Mouse (Mus musculus) heart, embryonic 14.5 days (tissue): Measurements from ENCODE around the gene Frmpd1. TPM values are rescaled to one million over a fixed set of nuclear protein-coding genes. Genes with fewer than 3 reads are reported as not detected.

Source experiments
- ATAC-seq: fragments of 200-750 bp; cut with Nextera tagmentation; 2 replicates; pipeline ENCODE4 v1.8.0; 2017; ENCODE audit warnings: low read depth, moderate TSS enrichment; ENCODE audit not compliant: insufficient number of reproducible peaks, insufficient read depth, low FRiP score
- H3K27ac ChIP-seq, 2 experiments: fragments of 200-500 bp in 1 of 2; fragments of 300-500 bp in 1 of 2; sonication (generic) in 1 of 2; replicated peaks in 1 of 2; 2 replicates each; pipeline ENCODE4 v1.5.1; 2012 to 2014; ENCODE audit warnings: low read depth in 2 of 2, low read length in 2 of 2, control low read depth in 1 of 2, mild to moderate bottlenecking in 1 of 2, mixed read lengths in 1 of 2; ENCODE audit not compliant: control insufficient read depth in 1 of 2, insufficient read depth in 1 of 2
- H3K27me3 ChIP-seq: fragments of 300-500 bp; sonication (generic); 2 replicates; pipeline ENCODE4 v1.6.1; 2014; ENCODE audit warnings: mild to moderate bottlenecking, low read length, control low read depth; ENCODE audit not compliant: control insufficient read depth, insufficient read depth
- H3K36me3 ChIP-seq: fragments of 300-500 bp; sonication (generic); 2 replicates; pipeline ENCODE4 v1.6.1; 2014; ENCODE audit warnings: mild to moderate bottlenecking, control low read depth, low read length, mixed read lengths; ENCODE audit not compliant: control insufficient read depth, insufficient read depth
- H3K4me1 ChIP-seq, 2 experiments: fragments of 200-500 bp in 1 of 2; fragments of 300-500 bp in 1 of 2; sonication (generic) in 1 of 2; 2 replicates each; pipeline ENCODE4 v1.6.1; 2012 to 2014; ENCODE audit warnings: low read length in 2 of 2, control low read depth in 1 of 2, mixed read lengths in 1 of 2; ENCODE audit not compliant: control insufficient read depth in 2 of 2, insufficient read depth in 2 of 2
- H3K4me2 ChIP-seq: fragments of 300-500 bp; sonication (generic); 2 replicates; pipeline ENCODE4 v1.6.1; 2014; ENCODE audit warnings: mild to moderate bottlenecking, low read length
- H3K4me3 ChIP-seq, 2 experiments: fragments of 200-500 bp in 1 of 2; fragments of 300-500 bp in 1 of 2; sonication (generic) in 1 of 2; 2 replicates each; pipeline ENCODE4 v1.5.1; 2012 to 2014; ENCODE audit warnings: low read length in 2 of 2, mild to moderate bottlenecking in 2 of 2, control low read depth in 1 of 2, low read depth in 1 of 2, moderate library complexity in 1 of 2; ENCODE audit not compliant: control insufficient read depth in 1 of 2, insufficient read depth in 1 of 2
- H3K9ac ChIP-seq: fragments of 300-500 bp; sonication (generic); 2 replicates; pipeline ENCODE4 v1.6.1; 2014; ENCODE audit warnings: mild to moderate bottlenecking, low read length
- H3K9me3 ChIP-seq: fragments of 300-500 bp; sonication (generic); 2 replicates; pipeline ENCODE4 v1.6.1; 2016; ENCODE audit warnings: low read length, control low read depth; ENCODE audit not compliant: control insufficient read depth
- WGBS: fragments of 180-500 bp; shearing (Covaris S2); extraction: QIAGEN DNeasy Blood & Tissue Kit; methylation state at CpG from one replicate; pipeline ENCODE4 v1.1.7; 2014; 5-methylcytosine and 5-hydroxymethylcytosine counted together
- polyA plus RNA-seq: library from polyadenylated mRNA; unstranded; fragments of >200 nt; fragmentation: Nextera tagmentation; extraction: Ambion mirVana; gene quantifications from 2 replicates; pipeline ENCODE4 v1.2.1, GENCODE M21; 2014

Gene Frmpd1
- polyA plus RNA-seq, 1 experiment from 2014 or later: 2.6 TPM

DNA sequence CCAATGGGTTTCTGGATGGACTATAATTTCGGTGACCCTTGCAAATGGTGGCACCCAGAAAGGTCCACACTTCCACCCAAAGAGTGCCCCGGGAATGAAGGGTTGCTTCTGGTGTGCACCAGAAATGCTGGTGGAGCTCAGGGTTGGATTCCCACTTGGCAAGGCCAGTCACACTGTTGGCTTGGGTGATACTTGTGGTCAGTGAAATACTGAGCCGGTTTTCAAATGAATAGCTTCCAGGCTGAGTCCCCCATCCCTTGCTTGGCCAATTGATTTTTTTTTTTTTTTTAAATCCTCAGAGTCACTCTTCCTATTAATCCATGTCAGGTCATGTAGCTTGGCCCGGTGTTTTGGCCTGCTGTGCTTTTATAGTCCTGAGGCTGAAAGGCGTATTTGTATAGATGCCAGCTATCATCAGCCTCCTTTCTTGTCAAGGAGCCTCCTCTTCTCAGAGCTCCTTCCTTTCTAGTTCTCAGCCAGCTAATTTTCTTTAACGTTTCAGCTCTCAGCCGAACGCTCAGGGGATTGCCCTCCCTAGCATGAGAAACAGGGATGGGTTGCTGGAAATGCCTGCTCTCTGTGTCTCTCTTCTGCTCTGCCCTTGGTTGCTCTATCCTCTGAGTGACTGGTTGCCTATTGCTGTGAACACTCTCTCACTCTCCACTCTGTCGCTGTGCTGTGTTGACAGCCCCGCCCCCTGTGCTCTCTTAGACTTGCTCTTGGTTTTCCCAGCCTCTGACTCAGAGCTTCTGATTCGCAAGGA is 69.3 kb downstream of the Frmpd1 start:
- no peak overlapping the region for H3K4me3 ChIP-seq

DNA sequence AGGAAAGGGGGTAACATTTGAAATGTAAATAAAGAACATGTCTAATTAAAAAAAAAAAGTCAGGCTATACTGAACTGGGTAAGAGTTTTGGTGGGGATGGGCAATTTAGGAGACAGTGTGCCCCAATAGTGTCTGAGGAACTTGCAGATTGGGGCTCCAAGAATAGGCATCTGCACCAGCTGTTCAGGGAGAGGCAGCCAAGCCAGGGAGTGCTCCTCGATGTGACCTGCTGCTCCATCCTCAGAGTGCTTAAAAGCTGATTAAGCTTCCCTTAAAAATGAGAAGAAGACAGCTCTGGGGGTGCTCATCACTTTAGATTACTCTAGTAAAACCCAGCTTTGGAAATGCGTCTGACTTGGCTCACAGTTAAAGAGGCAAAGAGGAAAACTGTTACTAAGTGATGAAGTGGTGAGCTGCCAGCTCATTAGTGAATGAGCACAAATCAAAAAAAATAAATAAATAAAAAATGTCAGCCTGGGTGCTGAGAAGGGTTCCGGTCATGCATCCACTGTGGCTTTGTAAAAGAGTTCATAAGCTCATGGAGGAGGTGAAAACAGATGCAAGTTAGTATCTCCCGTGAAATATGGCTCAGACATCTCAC is 74.7 kb downstream of the Frmpd1 start:
- no peak for ATAC-seq
- no peaks in the 10 kb centered on the region for H3K9me3 ChIP-seq
- H3K4me2 ChIP-seq: no peak overlapping the region
- no peak overlapping the region for H3K27ac ChIP-seq
- WGBS: 52% methylated on average over 4 of the region's 4 CpGs
- no peaks in the 10 kb centered on the region for H3K36me3 ChIP-seq
- H3K4me3 ChIP-seq: no peak overlapping the region
- peaks cover 11 to 30% of the 10 kb centered on the region in 2 experiments for H3K4me1 ChIP-seq
- no peaks in the 10 kb centered on the region for H3K27me3 ChIP-seq
- no peak overlapping the region for H3K9ac ChIP-seq

More for the DNA sequence above, 69.3 kb downstream of the Frmpd1 start:
- no peak for ATAC-seq
- Histone ChIP-seq H3K36me3 (no peaks in the 10 kb centered on the region), H3K27ac (peak overlapping the region; percentile 35 to 45; a peak in 3 of 4 replicates), H3K4me2 (peak overlapping the region; percentile 41; the same call in 1 of the 2 replicates), H3K9me3 (no peaks in the 10 kb centered on the region), H3K9ac (no peak overlapping the region), H3K4me1 (peaks cover 11 to 22% of the 10 kb centered on the region in 2 experiments), H3K27me3 (no peaks in the 10 kb centered on the region)
- WGBS: 35% methylated on average over 11 of the region's 11 CpGs

- Histone ChIP-seq H3K27me3 (no peaks in the 10 kb centered on the region), H3K9ac (no peak overlapping the region), H3K9me3 (no peaks in the 10 kb centered on the region), H3K4me3 (no peak overlapping the region), H3K4me2 (no peak overlapping the region), H3K36me3 (no peaks in the 10 kb centered on the region), H3K27ac (no peak overlapping the region), H3K4me1 (peaks cover 9 to 22% of the 10 kb centered on the region in 2 experiments)
- WGBS: 91% methylated on average over 4 of the region's 4 CpGs
- no peak for ATAC-seq
Measured at GRCm38 (mm10) chr4:45261551-45261950, 76.9 kb downstream of the Frmpd1 start.

- H3K27ac ChIP-seq: no peak overlapping the region
- H3K9ac ChIP-seq: no peak overlapping the region
- no peak for ATAC-seq
- no peaks in the 10 kb centered on the region for H3K36me3 ChIP-seq
- H3K4me1 ChIP-seq: peaks cover 7% of the 10 kb centered on the region in 2 experiments
- H3K27me3 ChIP-seq: no peaks in the 10 kb centered on the region
- no peak overlapping the region for H3K4me3 ChIP-seq
- no peak overlapping the region for H3K4me2 ChIP-seq
- WGBS: 38% methylated on average over 3 of the region's 3 CpGs
- no peaks in the 10 kb centered on the region for H3K9me3 ChIP-seq
Measured at GRCm38 (mm10) chr4:45267883-45268282, 83.2 kb downstream of the Frmpd1 start.

GRCm38 (mm10) chr4:45271041-45271452 is 86.4 kb downstream of the Frmpd1 start:
- H3K4me3 ChIP-seq: no peak overlapping the region
- no peaks in the 10 kb centered on the region for H3K27me3 ChIP-seq
- no peaks in the 10 kb centered on the region for H3K9me3 ChIP-seq
- H3K4me2 ChIP-seq: no peak overlapping the region
- 57% methylated on average over 10 of the region's 10 CpGs for WGBS
- H3K4me1 ChIP-seq: peaks cover 7% of the 10 kb centered on the region in 2 experiments
- no peak overlapping the region for H3K9ac ChIP-seq
- peak overlapping the region; percentile 44 to 45; a peak in 2 of 4 replicates for H3K27ac ChIP-seq
- ATAC-seq: peak; percentile 70
- no peaks in the 10 kb centered on the region for H3K36me3 ChIP-seq

GRCm38 (mm10) chr4:45275770-45276169 is 91.1 kb downstream of the Frmpd1 start:
- Histone ChIP-seq H3K27ac (no peak overlapping the region), H3K4me1 (peaks cover 3 to 7% of the 10 kb centered on the region in 2 experiments)
- ATAC-seq: no peak

DNA sequence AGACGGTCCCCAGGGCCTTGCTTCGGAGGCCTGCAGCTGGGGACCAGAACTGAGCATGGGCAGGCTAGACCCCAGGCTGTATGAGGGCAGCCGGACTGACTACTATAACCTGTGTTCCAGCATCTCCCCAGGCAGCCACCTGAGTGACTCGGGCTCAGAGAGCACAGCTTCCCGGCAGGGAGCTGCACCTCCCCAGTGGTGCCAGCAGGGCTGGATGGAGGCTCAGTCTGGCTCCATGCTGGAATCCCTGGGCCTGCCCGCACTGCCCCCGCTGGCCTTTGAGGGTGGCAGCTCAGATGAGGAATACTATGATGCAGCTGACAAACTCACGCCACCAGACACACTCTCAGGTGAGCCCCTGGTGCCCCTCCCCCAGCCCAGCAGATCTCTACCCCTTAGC is 94.6 kb downstream of the Frmpd1 start:
- Histone ChIP-seq H3K36me3 (no peaks in the 10 kb centered on the region), H3K4me2 (no peak overlapping the region), H3K4me1 (no peaks in the 10 kb centered on the region), H3K4me3 (no peak overlapping the region), H3K9me3 (no peaks in the 10 kb centered on the region), H3K9ac (no peak overlapping the region), H3K27ac (no peak overlapping the region), H3K27me3 (no peaks in the 10 kb centered on the region)
- WGBS: 63% methylated on average over 8 of the region's 8 CpGs
- no peak for ATAC-seq

More at GRCm38 (mm10) chr4:45275770-45276169, 91.1 kb downstream of the Frmpd1 start:
- H3K36me3 ChIP-seq: no peaks in the 10 kb centered on the region
- H3K4me3 ChIP-seq: no peak overlapping the region
- no peak overlapping the region for H3K4me2 ChIP-seq
- WGBS: 80% methylated on average over 8 of the region's 8 CpGs
- no peaks in the 10 kb centered on the region for H3K27me3 ChIP-seq
- H3K9me3 ChIP-seq: no peaks in the 10 kb centered on the region
- no peak overlapping the region for H3K9ac ChIP-seq
